Mouse (Mus musculus) thymus, adult 2 months (tissue): ENCODE results near the gene Krtap13-1.

Source experiments
- CTCF ChIP-seq: fragments of 200-500 bp; IDR thresholded peaks from 2 replicates; pipeline ENCODE4 v1.5.1; 2012; ENCODE audit warnings: mild to moderate bottlenecking, control low read depth, low read length, moderate library complexity, borderline replicate concordance; ENCODE audit not compliant: control insufficient read depth, poor library complexity, insufficient read depth; ENCODE audit errors: extremely low read depth
- POLR2A ChIP-seq: fragments of 200-500 bp; IDR thresholded peaks from 2 replicates; pipeline ENCODE4 v1.6.1; 2012; ENCODE audit warnings: mild to moderate bottlenecking, low read length, control low read depth, moderate library complexity; ENCODE audit not compliant: control insufficient read depth, poor library complexity, insufficient read depth; ENCODE audit errors: extremely low read depth

- TF ChIP-seq CTCF, result no peak
- TF ChIP-seq POLR2A, result no peak
Observed at GRCm38 (mm10) chr16:88744750-88745340, 16.2 kb downstream of the Krtap13-1 start.
